In genomic region chr1:72952896-72953295, GRCm38 (mm10) we compare ENCODE assay signal across 12 mouse cellular contexts.
DNase-seq lines count a peak whose midpoint lies in the region; ATAC-seq lines count a peak whose summit lies in the region.
"Had no signal": no experiment of that assay in that cellular context is flagged by ENCODE, and none has a peak within 500 bp of the region (broad histone marks: within the 10 kb centered on the region; RNA-seq: fewer than 3 reads in every experiment).

No protein-coding gene starts in this region.

- H3K36me3 ChIP-seq in heart, embryonic 10.5 days, result no peaks in the 10 kb centered on the region
- no peaks in the 10 kb centered on the region for H3K36me3 ChIP-seq in limb, embryonic 11.5 days (ENCODE audit: control insufficient read depth, insufficient read depth, low read length)
- no peaks in the 10 kb centered on the region for H3K36me3 ChIP-seq in stomach, embryonic 16.5 days (ENCODE audit: control insufficient read depth, insufficient read depth, low read length)
- H3K36me3 ChIP-seq: G1E had no signal

- H3K27me3 ChIP-seq in heart, embryonic 10.5 days (ENCODE audit: insufficient read depth, poor library complexity, severe bottlenecking), result no peaks in the 10 kb centered on the region
- no peaks in the 10 kb centered on the region for H3K27me3 ChIP-seq in limb, embryonic 11.5 days (ENCODE audit: control insufficient read depth, insufficient read depth, low read length)
- H3K27me3 ChIP-seq in stomach, embryonic 16.5 days (ENCODE audit: control insufficient read depth, insufficient read depth, low read length), result no peaks in the 10 kb centered on the region

- H3K4me3 ChIP-seq in heart, embryonic 10.5 days, result no peak overlapping the region
- H3K4me3 ChIP-seq in limb, embryonic 11.5 days (ENCODE audit: low read depth, low read length), result no peak overlapping the region
- no peak overlapping the region for H3K4me3 ChIP-seq in stomach, embryonic 16.5 days (replicated peaks; ENCODE audit: low read length)

- no peak overlapping the region for H3K4me2 ChIP-seq in limb, embryonic 11.5 days (ENCODE audit: low read depth, severe bottlenecking)
- no peak overlapping the region for H3K4me2 ChIP-seq in stomach, embryonic 16.5 days (ENCODE audit: low read depth, low read length)

- WGBS in heart, embryonic 10.5 days, result 47% methylated on average over 6 of the region's 6 CpGs
- 14% methylated on average over 6 of the region's 6 CpGs for WGBS in limb, embryonic 11.5 days
- whole genome bisulfite sequencing in stomach, embryonic 16.5 days, result 42% methylated on average over 6 of the region's 6 CpGs

- ATAC-seq in limb, embryonic 11.5 days (ENCODE audit: insufficient number of reproducible peaks, low FRiP score, low TSS enrichment, low read depth), result 0 out of 2 replicates have a peak, but pooled peaks have one; percentile 39
- ATAC-seq in stomach, embryonic 16.5 days (ENCODE audit: insufficient read depth, low FRiP score), result peak; percentile 58; the same call in 1 of the 2 replicates
- ATAC-seq in erythroid progenitor cell, adult 5-6 weeks (replicated peaks; ENCODE audit: low FRiP score, poor library complexity, severe bottlenecking), result no peak
- ATAC-seq: forebrain, embryonic 14.5 days had no signal

- H3K9ac ChIP-seq in limb, embryonic 11.5 days (ENCODE audit: low read length), result no peak overlapping the region
- no peak overlapping the region; the same call in 1 of the 2 replicates for H3K9ac ChIP-seq in stomach, embryonic 16.5 days (ENCODE audit: low read length)

- DNase-seq in heart, embryonic 10.5 days (ENCODE audit: low spot score), result no peak
- DNase-seq in heart, adult 9 months (ENCODE audit: low spot score in 2 of 2), result no peak
- peak; percentile 29 to 33 for DNase-seq in urinary bladder, adult 18-20 months (ENCODE audit: low spot score in 2 of 2)
- no peak for DNase-seq in urinary bladder, postnatal 10 days (ENCODE audit: low spot score)
- DNase-seq in limb, embryonic 11.5 days (ENCODE audit: low spot score), result peak; percentile 49
- DNase-seq in T-cell, adult 2 months (ENCODE audit: low spot score), result no peak
- DNase-seq: layer of hippocampus, postnatal 36 days; right cerebral cortex, adult 18-20 months had no signal

- peaks cover 51% of the 10 kb centered on the region for H3K4me1 ChIP-seq in heart, embryonic 10.5 days
- peaks cover 4% of the 10 kb centered on the region; the same call in 1 of the 2 replicates for H3K4me1 ChIP-seq in limb, embryonic 11.5 days (ENCODE audit: control insufficient read depth, insufficient read depth, low read length)
- 0 out of 2 replicates have a peak, but pooled peaks cover 3% of the 10 kb centered on the region for H3K4me1 ChIP-seq in stomach, embryonic 16.5 days (ENCODE audit: control insufficient read depth, insufficient read depth, low read length)

- H3K9me3 ChIP-seq in heart, embryonic 10.5 days, result no peaks in the 10 kb centered on the region
- H3K9me3 ChIP-seq in limb, embryonic 11.5 days (ENCODE audit: control insufficient read depth, low read length), result no peaks in the 10 kb centered on the region
- no peaks in the 10 kb centered on the region for H3K9me3 ChIP-seq in stomach, embryonic 16.5 days (replicated peaks; ENCODE audit: control insufficient read depth, low read length)
- H3K9me3 ChIP-seq: G1E had no signal

- H3K27ac ChIP-seq in heart, embryonic 10.5 days, result peak overlapping the region; percentile 1
- H3K27ac ChIP-seq in limb, embryonic 11.5 days (replicated peaks; ENCODE audit: low read depth, low read length), result no peak overlapping the region; the same call in 1 of the 2 replicates
- peak overlapping the region; percentile 38; the same call in 1 of the 2 replicates for H3K27ac ChIP-seq in stomach, embryonic 16.5 days (ENCODE audit: low read length)

Comparison
In these comparisons a context has a peak if more than half of its experiments do, and no peak if none do; other contexts are left out.
1. DNase-seq: peak in urinary bladder, adult 18-20 months (2 of 2) and limb, embryonic 11.5 days (single experiment); none in heart, embryonic 10.5 days (single experiment), heart, adult 9 months (0 of 2), urinary bladder, postnatal 10 days (single experiment) and T-cell, adult 2 months (single experiment).